Mouse (Mus musculus) T-cell, adult 2 months (primary cell): ENCODE data around the gene Larp1.

ENCODE experiments used
- DNase-seq: peaks from one replicate; pipeline ENCODE4 v3.0.0; 2022; ENCODE audit warnings: low spot score

The Larp1 gene

DNA sequence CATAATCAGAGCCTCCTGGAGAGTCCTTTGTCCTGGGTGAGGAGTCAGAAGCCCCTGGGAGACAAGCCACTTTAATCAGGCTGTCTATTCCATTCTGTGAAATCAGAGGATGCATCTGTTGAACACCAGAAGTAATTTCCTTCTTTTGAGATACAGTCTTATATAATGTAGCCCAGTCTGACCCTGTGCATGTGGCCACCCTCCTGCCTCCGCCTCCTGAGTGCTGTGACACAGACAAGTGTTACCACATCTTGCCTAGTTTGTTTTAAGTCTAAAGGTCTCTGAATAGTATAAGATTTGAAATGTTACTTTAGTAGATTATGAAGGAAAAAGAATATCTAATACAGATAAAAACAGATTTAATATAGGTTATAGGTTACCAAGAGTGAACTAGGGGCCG lies 91.1 kb downstream of the Larp1 start:
- DNase-seq, result no peak

DNA sequence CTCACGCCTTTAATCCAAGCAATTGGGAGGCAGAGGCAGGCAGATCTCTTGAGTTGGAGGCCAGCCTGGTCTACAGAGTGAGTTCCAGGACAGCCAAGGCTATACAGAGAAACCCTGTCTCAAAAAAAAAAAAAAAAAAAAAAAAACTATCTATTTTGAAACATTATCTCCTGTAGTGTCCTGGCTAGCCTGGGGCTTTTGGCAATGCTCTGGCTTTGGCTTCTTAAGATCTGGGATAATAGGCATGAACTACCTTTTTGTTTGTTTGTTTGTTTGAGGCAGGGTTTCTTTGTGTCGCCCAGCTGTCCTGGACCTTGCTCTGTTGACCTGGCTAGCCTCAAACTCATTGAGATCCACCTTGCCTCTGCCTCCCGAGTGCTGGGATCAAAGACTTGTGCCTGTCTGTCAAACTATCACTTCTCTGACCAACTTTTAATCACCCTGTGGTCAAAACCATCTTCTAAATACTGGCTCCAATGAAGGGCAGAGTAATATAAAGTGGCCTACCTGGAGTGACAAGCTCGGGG lies 92.4 kb downstream of the Larp1 start:
- no peak for DNase-seq

DNA sequence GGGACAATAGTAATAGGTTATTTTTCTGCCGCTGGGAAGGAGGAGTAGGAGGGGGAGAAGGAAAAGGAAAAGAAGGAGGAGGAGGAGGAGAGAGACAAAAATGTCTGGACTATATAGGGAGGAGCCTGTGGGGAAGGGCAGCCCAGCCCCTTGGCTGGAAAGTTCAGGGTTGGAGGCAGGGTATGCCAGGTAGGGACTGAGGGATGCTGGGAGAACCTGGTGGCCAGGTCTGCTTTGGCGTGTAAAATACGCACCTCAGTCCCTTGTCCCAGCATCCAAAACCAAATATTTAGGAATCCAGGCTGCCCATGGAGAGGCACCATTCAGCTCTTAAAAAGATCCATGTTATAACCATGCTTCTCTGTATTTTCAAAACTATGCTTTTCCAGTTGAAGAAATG lies 93.3 kb downstream of the Larp1 start:
- DNase-seq, result no peak

DNA sequence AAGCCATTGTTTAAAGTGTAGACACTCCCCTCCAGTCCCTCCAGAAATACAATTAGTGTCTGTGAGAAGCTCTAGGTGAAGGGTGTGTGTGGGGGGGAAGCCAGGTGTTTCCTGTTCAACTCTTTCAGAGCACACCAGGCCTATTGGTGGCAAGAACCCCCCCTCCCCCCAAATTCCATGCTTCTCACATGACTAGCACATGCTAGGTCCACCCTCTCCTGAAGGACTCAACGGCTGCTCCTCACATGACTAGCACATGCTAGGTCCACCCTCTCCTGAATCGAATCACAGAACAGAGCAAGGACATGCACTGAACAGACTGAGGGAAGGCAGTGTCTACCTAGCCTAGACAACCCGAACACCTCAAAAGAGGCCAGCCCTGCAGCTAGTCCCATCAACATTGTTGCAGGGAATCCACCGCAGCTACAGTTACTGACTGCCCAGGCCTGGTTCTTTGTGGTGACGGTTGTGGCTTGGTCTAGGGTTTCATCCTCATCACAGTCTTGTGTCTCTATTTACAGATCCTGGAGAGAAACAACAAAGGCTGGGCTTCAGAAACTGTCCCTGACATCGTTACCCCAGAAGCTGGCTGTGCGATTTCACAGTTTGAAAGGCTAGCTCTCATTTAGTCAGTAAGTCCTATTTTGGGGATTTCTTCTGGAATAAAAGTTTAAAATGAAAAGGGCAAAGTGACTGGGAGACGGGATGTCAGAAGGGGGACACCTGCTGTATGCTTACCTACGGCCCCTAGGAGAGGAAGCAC lies 93.9 kb downstream of the Larp1 start:
- peak; percentile 54 for DNase-seq

DNA sequence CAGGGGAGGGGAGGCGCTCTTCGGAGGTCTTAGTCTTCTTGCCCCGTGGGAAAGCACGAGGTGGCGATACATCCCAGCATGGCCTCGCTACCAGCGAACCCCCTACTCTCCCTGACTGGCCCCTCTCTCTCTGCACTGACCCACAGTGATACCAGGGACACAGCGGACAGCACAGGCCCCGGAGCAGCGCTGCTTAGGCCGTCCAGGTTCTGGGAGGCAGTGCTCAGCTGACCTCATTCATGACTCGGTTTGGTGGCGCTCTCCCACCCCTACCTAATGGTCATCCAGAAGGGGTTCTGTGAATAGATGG lies 94.4 kb downstream of the Larp1 start:
- peak; percentile 10 for DNase-seq

DNA sequence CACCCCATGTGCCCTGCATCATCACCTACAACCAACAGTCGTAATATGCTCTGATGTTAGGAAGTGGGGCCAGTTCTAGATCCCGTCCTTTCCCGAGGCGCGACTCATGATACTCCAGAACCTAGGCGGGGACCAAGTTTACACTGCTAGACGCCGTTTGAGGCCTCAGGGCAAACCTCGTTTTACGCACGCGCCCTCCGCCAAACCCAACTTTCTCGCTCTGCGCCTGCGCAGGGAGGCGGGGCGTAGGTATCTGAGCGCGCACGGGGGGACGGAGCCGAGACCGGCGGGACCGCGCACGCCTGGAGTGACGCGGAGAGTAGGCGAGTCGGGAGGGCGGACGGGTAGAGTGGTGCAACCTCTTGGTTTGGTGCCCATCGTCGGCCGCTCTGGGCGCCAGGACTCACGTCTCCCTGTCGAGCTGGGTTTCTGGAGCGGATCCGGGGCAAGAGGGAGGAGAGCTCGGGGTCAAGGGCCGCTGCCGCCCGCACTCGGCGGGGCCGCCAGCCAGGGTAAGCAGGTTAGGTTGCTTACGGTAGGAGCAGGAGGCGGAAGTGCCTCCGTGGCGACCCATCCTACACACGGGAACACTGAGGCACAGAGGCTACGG lies 94.9 kb downstream of the Larp1 start, which contains the start of gene Cnot8:
Gene Cnot8, plus strand, starts transcription at position 457 of the 610 bp plus-strand sequence.
- DNase-seq, result peak; percentile 100

DNA sequence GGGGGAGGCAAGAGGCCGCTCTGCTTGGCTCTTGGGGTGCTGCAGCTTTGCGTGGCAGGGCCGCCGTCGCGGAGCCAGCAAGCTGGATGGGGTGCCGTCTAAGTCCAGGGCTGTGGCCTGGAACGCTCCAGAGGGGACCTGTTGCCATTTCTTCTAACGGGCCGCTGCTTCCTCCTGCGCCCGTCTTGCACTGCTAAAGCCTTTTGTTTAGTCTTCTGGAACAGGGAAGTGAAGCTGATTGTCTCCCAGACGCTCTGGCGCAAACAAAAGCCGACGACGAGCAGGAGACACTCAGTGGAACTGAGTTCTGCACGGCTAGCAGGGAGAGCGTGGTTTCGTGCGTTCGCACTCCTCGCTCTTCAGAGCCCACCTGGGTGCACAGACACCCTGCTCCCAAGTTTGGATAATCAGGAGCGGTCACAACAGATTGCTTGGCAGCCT lies 95.5 kb downstream of the Larp1 start:
- no peak for DNase-seq

DNA sequence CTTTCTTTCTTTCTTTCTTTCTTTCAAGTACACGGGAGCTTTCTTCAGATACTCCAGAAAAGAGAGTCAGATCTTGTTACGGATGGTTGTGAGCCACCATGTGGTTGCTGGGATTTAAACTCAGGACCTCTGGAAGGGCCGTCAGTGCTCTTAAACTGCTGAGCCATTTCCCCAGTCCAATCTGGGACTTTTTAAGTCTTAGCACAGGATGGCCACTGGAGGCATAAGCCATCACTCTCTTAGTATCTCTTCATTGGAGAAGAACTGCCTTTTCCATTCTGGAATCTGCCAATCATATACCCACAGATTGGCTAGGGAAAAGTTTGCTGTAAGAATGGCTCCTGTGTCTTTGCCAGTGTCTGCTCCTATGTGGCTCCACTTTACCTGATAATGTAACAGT lies 98.1 kb downstream of the Larp1 start:
- no peak for DNase-seq

DNA sequence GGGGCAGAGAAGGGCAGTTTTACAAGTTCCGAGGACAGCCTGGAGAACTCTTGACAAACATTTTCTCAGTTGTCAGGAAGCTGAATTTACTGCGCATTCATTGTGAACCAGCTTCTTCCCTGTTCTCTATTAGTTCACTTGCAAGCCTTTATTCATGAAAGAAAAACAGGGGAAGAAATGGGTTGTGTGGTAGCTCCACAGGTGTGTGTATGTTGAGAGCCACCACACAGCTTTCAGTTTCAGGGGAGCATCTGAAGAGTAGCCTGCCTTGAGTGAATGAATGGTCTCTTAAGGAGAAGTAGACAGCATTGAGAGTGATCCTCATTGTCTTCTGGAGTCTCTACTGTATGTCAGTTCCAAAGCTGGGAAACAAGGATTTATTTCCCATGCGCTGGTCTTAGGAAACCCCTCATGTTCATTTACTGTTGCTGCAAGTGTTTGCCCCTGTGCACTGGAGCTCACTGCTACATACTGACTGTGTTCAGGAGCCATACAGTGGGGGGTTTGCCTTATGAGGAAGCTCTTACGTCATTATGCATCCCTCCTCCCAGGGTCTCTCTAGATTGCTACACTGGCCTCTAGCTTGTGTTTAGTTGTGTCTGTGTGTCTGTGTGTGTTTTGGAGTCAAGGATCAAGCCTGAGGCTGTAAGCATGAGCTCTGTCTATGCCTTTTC lies 98.9 kb downstream of the Larp1 start:
- DNase-seq, result no peak
